In genomic region chr10:79873313-79873712, GRCm38 (mm10) we compare ENCODE assay signal across 11 mouse cellular contexts. TPM values are rescaled to one million over a fixed set of nuclear protein-coding genes. Genes with fewer than 3 reads are reported as not detected.
A peak's percentile ranks its signal among the peaks of the same experiment; 100 is the strongest.
DNase-seq lines count a peak whose midpoint lies in the region; ATAC-seq and TF ChIP-seq lines count a peak whose summit lies in the region.
"Had no signal": no experiment of that assay in that cellular context is flagged by ENCODE, and none has a peak within 500 bp of the region (broad histone marks: within the 10 kb centered on the region; RNA-seq: fewer than 3 reads in every experiment).

No protein-coding gene starts in this region.

- H3K27ac ChIP-seq in lung, embryonic 15.5 days = no peak overlapping the region
- peak overlapping the region; percentile 97 for H3K27ac ChIP-seq in forebrain, embryonic 10.5 days
- H3K27ac ChIP-seq in intestine, postnatal 0 days (ENCODE audit: low read depth, low read length) = no peak overlapping the region
- peak overlapping the region; percentile 94 for H3K27ac ChIP-seq in neural tube, embryonic 13.5 days (replicated peaks)

- no peak for TF ChIP-seq CTCF in intestine, postnatal 0 days (IDR thresholded peaks at IDR 0.05; ENCODE audit: low read depth)

- H3K4me3 ChIP-seq in lung, embryonic 15.5 days = peak overlapping the region; percentile 52
- H3K4me3 ChIP-seq in forebrain, embryonic 10.5 days = peak overlapping the region; percentile 71
- H3K4me3 ChIP-seq in intestine, postnatal 0 days (ENCODE audit: low read depth, low read length) = peak overlapping the region; percentile 59; the same call in 1 of the 2 replicates
- peak overlapping the region; percentile 66 for H3K4me3 ChIP-seq in neural tube, embryonic 13.5 days

- no peaks in the 10 kb centered on the region for H3K27me3 ChIP-seq in lung, embryonic 15.5 days
- H3K27me3 ChIP-seq in forebrain, embryonic 10.5 days (ENCODE audit: poor library complexity, severe bottlenecking) = peaks cover 19% of the 10 kb centered on the region
- H3K27me3 ChIP-seq in intestine, postnatal 0 days (replicated peaks; ENCODE audit: control insufficient read depth, insufficient read depth, low read length) = 0 out of 2 replicates have a peak, but pooled peaks cover 5% of the 10 kb centered on the region
- H3K27me3 ChIP-seq in neural tube, embryonic 13.5 days = no peaks in the 10 kb centered on the region
- H3K27me3 ChIP-seq: Patski had no signal

- peaks cover 20% of the 10 kb centered on the region for H3K4me1 ChIP-seq in lung, embryonic 15.5 days
- peaks cover 47% of the 10 kb centered on the region for H3K4me1 ChIP-seq in forebrain, embryonic 10.5 days
- no peaks in the 10 kb centered on the region for H3K4me1 ChIP-seq in intestine, postnatal 0 days (replicated peaks; ENCODE audit: control insufficient read depth, insufficient read depth, low read length)
- peaks cover 63% of the 10 kb centered on the region for H3K4me1 ChIP-seq in neural tube, embryonic 13.5 days (replicated peaks)

- H3K9ac ChIP-seq in lung, embryonic 15.5 days = no peak overlapping the region
- no peak overlapping the region for H3K9ac ChIP-seq in intestine, postnatal 0 days (ENCODE audit: low read depth, low read length)
- peak overlapping the region; percentile 97 for H3K9ac ChIP-seq in neural tube, embryonic 13.5 days

- intact Hi-C loops in left cerebral cortex, postnatal 14 days (cut with DNase I) = no loop called here

- 11% methylated on average over 6 of the region's 6 CpGs for WGBS in lung, embryonic 15.5 days
- 21% methylated on average over 6 of the region's 6 CpGs for WGBS in forebrain, embryonic 10.5 days
- 21% methylated on average over 6 of the region's 6 CpGs for WGBS in intestine, postnatal 0 days
- 3% methylated on average over 6 of the region's 6 CpGs for WGBS in neural tube, embryonic 13.5 days

- no peaks in the 10 kb centered on the region for H3K36me3 ChIP-seq in lung, embryonic 15.5 days
- peaks cover 43% of the 10 kb centered on the region for H3K36me3 ChIP-seq in forebrain, embryonic 10.5 days (replicated peaks)
- no peaks in the 10 kb centered on the region for H3K36me3 ChIP-seq in intestine, postnatal 0 days (ENCODE audit: control insufficient read depth, insufficient read depth)
- peaks cover 32% of the 10 kb centered on the region for H3K36me3 ChIP-seq in neural tube, embryonic 13.5 days

- no peaks in the 10 kb centered on the region for H3K9me3 ChIP-seq in lung, embryonic 15.5 days
- no peaks in the 10 kb centered on the region for H3K9me3 ChIP-seq in forebrain, embryonic 10.5 days
- no peaks in the 10 kb centered on the region for H3K9me3 ChIP-seq in intestine, postnatal 0 days (ENCODE audit: control insufficient read depth)
- no peaks in the 10 kb centered on the region for H3K9me3 ChIP-seq in neural tube, embryonic 13.5 days

- no peak for DNase-seq in lung, adult 18-20 months
- no peak for DNase-seq in forebrain, embryonic 10.5 days (ENCODE audit: extremely low spot score, low spot score)
- no peak for DNase-seq in right cerebral cortex, adult 2 months (ENCODE audit: low spot score in 2 of 2)
- no peak for DNase-seq in thymus, postnatal 10 days (ENCODE audit: low spot score in 2 of 2)
- DNase-seq in left cerebral cortex, postnatal 14 days (ENCODE audit: low spot score in 2 of 2) = no peak
- DNase-seq: gastrocnemius, postnatal 14 days had no signal

- peak overlapping the region; percentile 87 for H3K4me2 ChIP-seq in lung, embryonic 15.5 days
- peak overlapping the region; percentile 94 for H3K4me2 ChIP-seq in intestine, postnatal 0 days (replicated peaks; ENCODE audit: low read depth)
- peak overlapping the region; percentile 92 for H3K4me2 ChIP-seq in neural tube, embryonic 13.5 days

- ATAC-seq in lung, embryonic 15.5 days (ENCODE audit: borderline replicate concordance, extremely low read depth, low FRiP score, low TSS enrichment) = no peak
- ATAC-seq in intestine, postnatal 0 days = no peak
- ATAC-seq in neural tube, embryonic 13.5 days (ENCODE audit: low read depth) = 0 out of 2 replicates have a peak, but pooled peaks have one; percentile 1
- ATAC-seq: Patski had no signal

RNA-seq across cellular contexts. Expression of gene Prtn3, which starts 1.0 kb away (rescaled TPM):
- 3.7 and 3.8 TPM in 2 replicates for polyA plus RNA-seq in lung, embryonic 15.5 days (2015; fragmentation: Nextera tagmentation; extraction: Ambion mirVana)
- 8.1 TPM in 2 replicates for polyA plus RNA-seq in forebrain, embryonic 10.5 days (2016; fragmentation: Nextera tagmentation; extraction: Ambion mirVana)
- polyA plus RNA-seq in intestine, postnatal 0 days (2015; fragmentation: Nextera tagmentation; extraction: Ambion mirVana) = 1.1 TPM in 2 replicates
- 14.3 and 14.7 TPM in 2 replicates for polyA plus RNA-seq in neural tube, embryonic 13.5 days (2015; fragmentation: Nextera tagmentation; extraction: Ambion mirVana)
- total RNA-seq in left cerebral cortex, postnatal 14 days (2021) = 1 to 10 TPM; 2.3 to 3.1 TPM
- total RNA-seq: gastrocnemius, postnatal 14 days had no signal

RNA-seq across cellular contexts. Expression of gene Plppr3, which starts 1.1 kb away (rescaled TPM):
- polyA plus RNA-seq in lung, embryonic 15.5 days (2015; fragmentation: Nextera tagmentation; extraction: Ambion mirVana) = 29.1 and 32.4 TPM in 2 replicates
- polyA plus RNA-seq in forebrain, embryonic 10.5 days (2016; fragmentation: Nextera tagmentation; extraction: Ambion mirVana) = 91.4 and 102 TPM in 2 replicates
- polyA plus RNA-seq in intestine, postnatal 0 days (2015; fragmentation: Nextera tagmentation; extraction: Ambion mirVana) = 6.2 and 7.2 TPM in 2 replicates
- 343 and 361 TPM in 2 replicates for polyA plus RNA-seq in neural tube, embryonic 13.5 days (2015; fragmentation: Nextera tagmentation; extraction: Ambion mirVana)
- total RNA-seq in left cerebral cortex, postnatal 14 days (2021) = 10 to 100 TPM; 68.3 to 71.2 TPM

RNA-seq across cellular contexts. Expression of gene Elane, which starts 12.7 kb away (rescaled TPM):
- 0.25 and 0.72 TPM in 2 replicates for polyA plus RNA-seq in lung, embryonic 15.5 days (2015; fragmentation: Nextera tagmentation; extraction: Ambion mirVana)
- not detected in 2 replicates for polyA plus RNA-seq in forebrain, embryonic 10.5 days (2016; fragmentation: Nextera tagmentation; extraction: Ambion mirVana)
- not detected in 2 replicates for polyA plus RNA-seq in intestine, postnatal 0 days (2015; fragmentation: Nextera tagmentation; extraction: Ambion mirVana)
- polyA plus RNA-seq in neural tube, embryonic 13.5 days (2015; fragmentation: Nextera tagmentation; extraction: Ambion mirVana) = 0.67 TPM in 1 of 2 replicates, not detected in the other
- not detected for total RNA-seq in left cerebral cortex, postnatal 14 days (2021)
- total RNA-seq: gastrocnemius, postnatal 14 days; left cerebral cortex, postnatal 36 days had no signal
- polyA plus RNA-seq: Patski had no signal

RNA-seq across cellular contexts. Expression of gene Cfd, which starts 17.3 kb away (rescaled TPM):
- not detected in 2 replicates for polyA plus RNA-seq in lung, embryonic 15.5 days (2015; fragmentation: Nextera tagmentation; extraction: Ambion mirVana)
- not detected in 2 replicates for polyA plus RNA-seq in forebrain, embryonic 10.5 days (2016; fragmentation: Nextera tagmentation; extraction: Ambion mirVana)
- polyA plus RNA-seq in intestine, postnatal 0 days (2015; fragmentation: Nextera tagmentation; extraction: Ambion mirVana) = not detected in 2 replicates
- not detected in 2 replicates for polyA plus RNA-seq in neural tube, embryonic 13.5 days (2015; fragmentation: Nextera tagmentation; extraction: Ambion mirVana)
- total RNA-seq in left cerebral cortex, postnatal 14 days (2021) = not detected
- total RNA-seq: left cerebral cortex, postnatal 36 days had no signal
- polyA plus RNA-seq: Patski had no signal

RNA-seq across cellular contexts. Expression of gene Ptbp1, which starts 19.1 kb away (rescaled TPM):
- polyA plus RNA-seq in lung, embryonic 15.5 days (2015; fragmentation: Nextera tagmentation; extraction: Ambion mirVana) = 367 and 368 TPM in 2 replicates
- 370 and 377 TPM in 2 replicates for polyA plus RNA-seq in forebrain, embryonic 10.5 days (2016; fragmentation: Nextera tagmentation; extraction: Ambion mirVana)
- polyA plus RNA-seq in intestine, postnatal 0 days (2015; fragmentation: Nextera tagmentation; extraction: Ambion mirVana) = 86.9 and 92.2 TPM in 2 replicates
- 87.9 and 114 TPM in 2 replicates for polyA plus RNA-seq in neural tube, embryonic 13.5 days (2015; fragmentation: Nextera tagmentation; extraction: Ambion mirVana)
- total RNA-seq in left cerebral cortex, postnatal 14 days (2021) = 10 to 100 TPM; 52.1 to 61.1 TPM

Comparison
In these comparisons a context has a peak if more than half of its experiments do, and no peak if none do; other contexts are left out.
1. H3K27ac ChIP-seq: peak in forebrain, embryonic 10.5 days (single experiment) and neural tube, embryonic 13.5 days (single experiment); none in lung, embryonic 15.5 days (single experiment) and intestine, postnatal 0 days (single experiment).
2. Peak in every context shown above with its lines, with median percentiles within 50 percentile points of each other: H3K4me2 ChIP-seq and H3K4me3 ChIP-seq.